Mouse (Mus musculus) heart, embryonic 12.5 days (tissue): ENCODE results near the gene Zfp827. TPM values are rescaled to one million over a fixed set of nuclear protein-coding genes. Genes with fewer than 3 reads are reported as not detected.
A peak's percentile ranks its signal among the peaks of the same experiment; 100 is the strongest.

Experiments
- ATAC-seq: fragments of 200-750 bp; cut with Nextera tagmentation; 2 replicates; pipeline ENCODE4 v1.8.0; 2017; ENCODE audit warnings: moderate TSS enrichment, moderate library complexity; ENCODE audit not compliant: insufficient number of reproducible peaks, low FRiP score
- H3K27ac ChIP-seq: fragments of 300-500 bp; sonication (generic); 2 replicates; pipeline ENCODE4 v1.5.1; 2016; ENCODE audit warnings: mild to moderate bottlenecking, moderate library complexity; ENCODE audit not compliant: poor library complexity, severe bottlenecking
- H3K27me3 ChIP-seq: fragments of 300-500 bp; sonication (generic); replicated peaks from 2 replicates; pipeline ENCODE4 v1.6.1; 2016; ENCODE audit warnings: mild to moderate bottlenecking, moderate library complexity
- H3K36me3 ChIP-seq: fragments of 300-500 bp; sonication (generic); 2 replicates; pipeline ENCODE4 v1.6.1; 2016; ENCODE audit warnings: mild to moderate bottlenecking, moderate library complexity
- H3K4me1 ChIP-seq: fragments of 300-500 bp; sonication (generic); replicated peaks from 2 replicates; pipeline ENCODE4 v1.6.1; 2016; ENCODE audit warnings: mild to moderate bottlenecking
- H3K4me2 ChIP-seq: fragments of 300-500 bp; sonication (generic); 2 replicates; pipeline ENCODE4 v1.6.1; 2016; ENCODE audit warnings: mild to moderate bottlenecking, moderate library complexity
- H3K4me3 ChIP-seq: fragments of 300-500 bp; sonication (generic); 2 replicates; pipeline ENCODE4 v1.5.1; 2016; ENCODE audit warnings: mild to moderate bottlenecking
- H3K9ac ChIP-seq: fragments of 300-500 bp; sonication (generic); 2 replicates; pipeline ENCODE4 v1.6.1; 2016; ENCODE audit warnings: mild to moderate bottlenecking, moderate library complexity
- H3K9me3 ChIP-seq: fragments of 300-500 bp; sonication (generic); replicated peaks from 2 replicates; pipeline ENCODE4 v1.6.1; 2016; ENCODE audit warnings: mild to moderate bottlenecking, moderate library complexity
- WGBS: fragments of 180-500 bp; shearing (Covaris S2); methylation state at CpG from one replicate; pipeline ENCODE4 v1.1.7; 2016; 5-methylcytosine and 5-hydroxymethylcytosine counted together
- polyA plus RNA-seq: library from polyadenylated mRNA; unstranded; fragments of >200 nt; fragmentation: Nextera tagmentation; extraction: Ambion mirVana; gene quantifications from 2 replicates; pipeline ENCODE4 v1.2.1, GENCODE M21; 2016

Zfp827 gene
- polyA plus RNA-seq, 1 experiment from 2014 or later: 10.5 TPM

GRCm38 (mm10) chr8:79185488-79185887 lies 157.3 kb downstream of the Zfp827 start:
- Histone ChIP-seq H3K36me3 (peaks cover 91% of the 10 kb centered on the region), H3K27me3 (no peaks in the 10 kb centered on the region), H3K4me1 (peaks cover 6% of the 10 kb centered on the region), H3K4me2 (no peak overlapping the region), H3K9me3 (no peaks in the 10 kb centered on the region), H3K27ac (no peak overlapping the region), H3K4me3 (no peak overlapping the region), H3K9ac (no peak overlapping the region)
- WGBS: 75% methylated on average over 7 of the region's 7 CpGs
- ATAC-seq: no peak

DNA sequence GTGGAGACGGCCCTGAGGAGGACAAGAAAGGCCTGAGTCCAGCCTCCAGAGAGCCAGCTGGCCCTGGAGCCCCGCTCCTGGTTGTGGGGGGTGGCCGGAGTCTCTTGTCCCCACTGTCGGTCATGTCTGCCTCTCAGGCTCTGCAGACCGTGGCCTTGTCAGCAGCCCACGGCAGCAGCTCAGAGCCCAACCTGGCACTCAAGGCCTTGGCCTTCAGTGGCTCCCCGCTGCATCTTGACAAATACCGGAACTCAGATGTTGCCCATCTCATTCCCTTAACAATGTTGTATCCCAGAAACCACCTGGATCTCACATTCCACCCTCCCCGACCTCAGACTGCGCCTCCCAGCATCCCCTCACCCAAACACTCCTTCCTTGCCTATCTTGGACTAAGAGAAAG lies 161.8 kb downstream of the Zfp827 start:
- Histone ChIP-seq H3K4me2 (no peak overlapping the region), H3K4me3 (no peak overlapping the region), H3K9me3 (no peaks in the 10 kb centered on the region), H3K27ac (no peak overlapping the region), H3K36me3 (peaks cover 73% of the 10 kb centered on the region), H3K9ac (no peak overlapping the region), H3K4me1 (peaks cover 6% of the 10 kb centered on the region), H3K27me3 (no peaks in the 10 kb centered on the region)
- WGBS: 93% methylated on average over 10 of the region's 10 CpGs
- ATAC-seq: no peak

DNA sequence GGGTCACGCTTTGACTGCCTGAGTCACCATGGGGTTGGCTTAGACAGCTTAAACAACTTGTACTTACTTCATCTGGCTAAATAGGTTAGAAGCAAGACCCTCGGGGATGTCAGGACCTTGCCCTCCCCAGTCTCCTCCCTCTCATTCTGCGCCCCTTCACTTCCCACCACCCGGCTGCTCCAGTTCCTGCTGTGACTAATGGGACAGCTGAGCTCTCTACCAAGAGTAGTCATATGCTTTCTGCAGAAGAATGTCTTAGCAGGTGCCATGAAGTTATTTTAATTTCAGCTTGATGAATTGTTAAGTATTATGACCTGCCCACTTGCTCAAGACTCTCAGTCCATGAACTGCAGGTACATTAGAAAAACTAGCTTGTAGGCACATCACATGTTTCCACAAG lies 168.2 kb downstream of the Zfp827 start:
- Histone ChIP-seq H3K27me3 (no peaks in the 10 kb centered on the region), H3K36me3 (peaks cover 17% of the 10 kb centered on the region), H3K9ac (no peak overlapping the region), H3K9me3 (no peaks in the 10 kb centered on the region), H3K4me2 (no peak overlapping the region), H3K4me3 (no peak overlapping the region), H3K4me1 (no peaks in the 10 kb centered on the region; the same call in 1 of the 2 replicates), H3K27ac (no peak overlapping the region)
- WGBS: 73% methylated on average over 4 of the region's 4 CpGs
- no peak for ATAC-seq

DNA sequence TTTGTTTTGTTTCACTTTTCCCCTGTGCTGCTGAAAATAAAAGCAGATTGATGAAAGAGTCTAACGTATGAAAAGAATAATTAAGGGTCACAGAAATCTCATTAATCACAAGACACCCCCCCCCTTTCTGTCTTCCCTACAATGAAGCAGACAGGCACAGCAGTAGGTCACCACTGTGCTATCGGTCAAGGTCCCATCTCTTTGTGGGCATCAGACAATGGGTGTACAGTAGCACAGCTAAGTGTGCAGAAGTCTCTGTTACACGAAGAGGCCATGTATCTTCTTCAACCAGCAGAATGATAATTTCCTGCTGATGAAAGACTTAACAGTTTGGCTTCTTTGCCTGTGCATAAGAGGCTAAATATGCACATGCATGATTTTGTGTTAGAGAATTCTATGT lies 170.4 kb downstream of the Zfp827 start:
- Histone ChIP-seq H3K27me3 (no peaks in the 10 kb centered on the region), H3K36me3 (peaks cover 7% of the 10 kb centered on the region), H3K27ac (no peak overlapping the region), H3K9ac (no peak overlapping the region), H3K4me2 (no peak overlapping the region), H3K9me3 (no peaks in the 10 kb centered on the region), H3K4me3 (no peak overlapping the region), H3K4me1 (no peaks in the 10 kb centered on the region; the same call in 1 of the 2 replicates)
- WGBS: 76% methylated on average over 3 of the region's 3 CpGs
- ATAC-seq: no peak

DNA sequence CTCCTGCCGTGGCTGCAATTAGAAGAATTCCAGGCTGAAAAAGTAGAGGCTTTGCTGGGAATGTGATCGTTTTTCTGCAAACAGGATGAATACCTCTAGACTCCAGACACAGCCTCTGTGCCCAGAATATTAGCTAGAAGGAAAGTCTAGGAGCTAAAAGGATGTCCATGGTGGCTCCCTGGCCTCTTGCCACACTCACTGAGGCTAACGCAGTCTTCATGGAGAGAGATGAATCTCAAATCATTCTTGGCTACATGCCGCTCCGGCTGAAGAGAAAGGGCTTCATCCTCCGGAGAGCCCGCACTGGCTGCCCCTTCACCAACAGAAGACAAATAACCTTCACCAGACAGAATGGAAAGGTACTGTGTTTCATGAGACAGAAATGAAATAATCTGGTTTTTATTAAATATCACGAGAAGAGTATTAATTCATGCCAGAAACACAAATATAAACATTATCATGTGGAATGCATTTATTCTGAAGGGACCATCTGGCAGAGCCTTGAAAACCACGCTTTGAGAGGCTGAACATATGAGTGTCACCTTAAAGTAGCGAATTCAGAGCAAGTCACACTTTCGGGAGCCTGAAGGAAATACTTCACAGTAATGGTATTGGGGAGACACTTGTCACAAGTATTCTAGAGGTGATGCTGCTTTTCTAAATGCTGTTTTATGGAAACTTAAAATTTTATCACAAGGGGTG lies 173.4 kb downstream of the Zfp827 start:
- H3K9ac ChIP-seq: no peak overlapping the region
- no peak overlapping the region for H3K27ac ChIP-seq
- WGBS: 74% methylated on average over 11 of the region's 11 CpGs
- H3K27me3 ChIP-seq: no peaks in the 10 kb centered on the region
- H3K9me3 ChIP-seq: no peaks in the 10 kb centered on the region
- no peak overlapping the region for H3K4me2 ChIP-seq
- no peak for ATAC-seq
- H3K36me3 ChIP-seq: no peaks in the 10 kb centered on the region
- no peak overlapping the region for H3K4me3 ChIP-seq
- 0 out of 2 replicates have a peak, but pooled peaks cover under 1% of the 10 kb centered on the region for H3K4me1 ChIP-seq

GRCm38 (mm10) chr8:79206895-79207294 lies 178.7 kb downstream of the Zfp827 start:
- H3K4me1 ChIP-seq: peaks cover 40% of the 10 kb centered on the region
- WGBS: 62% methylated on average over 4 of the region's 4 CpGs
- no peak for ATAC-seq

GRCm38 (mm10) chr8:79208181-79208580 lies 179.9 kb downstream of the Zfp827 start:
- Histone ChIP-seq H3K4me2 (peak overlapping the region; percentile 72; the same call in 1 of the 2 replicates), H3K9ac (no peak overlapping the region), H3K4me1 (peaks cover 40% of the 10 kb centered on the region), H3K4me3 (no peak overlapping the region), H3K9me3 (no peaks in the 10 kb centered on the region), H3K27me3 (no peaks in the 10 kb centered on the region), H3K27ac (peak overlapping the region; percentile 90), H3K36me3 (no peaks in the 10 kb centered on the region)
- ATAC-seq: no peak
- 58% methylated on average over 3 of the region's 3 CpGs for whole genome bisulfite sequencing

More at GRCm38 (mm10) chr8:79206895-79207294, 178.7 kb downstream of the Zfp827 start:
- H3K4me3 ChIP-seq: no peak overlapping the region
- H3K4me2 ChIP-seq: no peak overlapping the region
- H3K27ac ChIP-seq: peak overlapping the region; percentile 21; the same call in 1 of the 2 replicates
- H3K27me3 ChIP-seq: no peaks in the 10 kb centered on the region
- H3K36me3 ChIP-seq: no peaks in the 10 kb centered on the region
- no peak overlapping the region for H3K9ac ChIP-seq
- no peaks in the 10 kb centered on the region for H3K9me3 ChIP-seq

DNA sequence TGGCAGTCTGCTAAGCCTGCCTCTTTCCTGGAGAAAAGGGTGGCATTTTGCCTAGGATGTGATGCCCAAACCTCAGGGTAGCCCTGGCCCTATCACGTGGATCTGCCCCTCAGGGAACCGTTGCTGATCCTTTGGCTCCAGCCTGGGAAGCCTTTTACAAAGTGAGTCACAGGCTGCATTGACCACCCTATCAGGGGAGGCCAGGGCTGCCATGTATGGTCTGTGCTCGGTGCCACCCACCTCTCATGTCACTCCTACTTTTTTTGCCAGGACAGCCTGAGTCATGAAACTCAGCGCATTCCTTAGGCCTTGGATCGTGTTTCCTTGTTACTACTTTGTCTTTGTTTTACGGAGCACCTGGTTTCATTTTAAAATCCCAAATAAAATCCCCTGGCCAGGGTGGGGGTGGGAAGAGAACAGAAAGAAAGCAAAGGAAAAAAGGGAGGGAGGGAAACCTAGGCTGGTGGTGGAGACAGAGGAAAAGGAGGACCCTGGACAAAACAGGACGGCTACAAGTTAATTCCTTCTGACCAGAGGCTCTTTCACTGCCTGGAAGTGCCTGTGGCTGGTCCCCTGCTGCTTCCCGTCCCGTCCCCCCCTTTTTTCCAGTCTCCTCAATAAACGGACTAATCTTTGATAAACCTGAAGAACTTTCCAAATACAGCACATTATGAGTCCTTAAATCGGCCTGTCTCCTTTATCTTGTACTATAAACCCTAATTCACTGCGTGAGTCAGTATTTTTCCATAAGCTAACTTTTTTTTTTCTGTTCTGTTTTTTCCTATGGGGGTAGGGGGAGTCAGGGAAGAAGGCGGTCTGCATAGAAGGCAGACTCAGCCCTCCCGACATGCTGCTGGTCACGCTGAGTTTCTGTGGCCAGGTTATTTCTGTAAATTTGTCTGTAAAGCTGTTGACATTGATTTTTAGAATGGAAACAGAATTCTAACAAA lies 180.7 kb downstream of the Zfp827 start:
- H3K9me3 ChIP-seq: no peaks in the 10 kb centered on the region
- peak; percentile 72 for ATAC-seq
- peak overlapping the region; percentile 72 for H3K4me2 ChIP-seq
- H3K36me3 ChIP-seq: no peaks in the 10 kb centered on the region
- WGBS: 11% methylated on average over 15 of the region's 15 CpGs
- peak overlapping the region; percentile 37; the same call in 1 of the 2 replicates for H3K4me3 ChIP-seq
- H3K27ac ChIP-seq: peak overlapping the region; percentile 90
- H3K27me3 ChIP-seq: no peaks in the 10 kb centered on the region
- H3K9ac ChIP-seq: peak overlapping the region; percentile 75
- peaks cover 40% of the 10 kb centered on the region for H3K4me1 ChIP-seq

DNA sequence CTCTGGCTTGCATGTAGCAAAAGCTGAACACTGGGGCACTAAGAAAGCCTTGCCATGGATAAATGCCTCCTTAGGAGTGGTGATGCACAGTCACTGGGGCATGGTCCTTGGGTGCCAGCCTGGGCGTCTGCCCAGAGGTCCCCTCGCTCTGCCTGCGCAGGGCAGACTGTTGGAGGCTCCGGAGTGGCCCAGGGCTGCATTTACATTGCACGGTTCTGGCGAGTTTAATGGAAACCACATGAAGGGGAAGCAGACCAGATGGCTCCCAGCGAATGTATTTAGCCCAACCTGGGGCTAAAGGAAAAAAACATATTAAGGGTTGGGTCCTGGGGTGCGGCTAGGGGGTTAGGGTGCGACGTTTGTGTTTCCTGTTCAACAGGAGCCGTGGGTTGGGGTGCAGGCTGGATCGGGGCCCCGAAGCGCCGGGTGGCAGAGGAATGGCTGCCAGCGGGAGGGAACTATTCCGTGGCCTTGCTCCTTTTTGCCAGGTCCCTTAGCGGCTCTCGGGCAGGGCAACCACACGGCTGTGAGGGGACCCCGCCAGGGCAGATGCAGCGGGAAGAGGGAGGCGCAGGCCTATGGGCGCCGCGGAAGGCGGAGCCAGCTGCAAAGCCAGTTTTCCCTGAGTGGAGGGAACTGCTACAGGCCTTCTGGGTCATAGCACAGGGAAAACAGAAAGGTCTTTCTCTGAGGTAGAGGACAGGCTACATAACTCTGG lies 181.6 kb downstream of the Zfp827 start:
- Histone ChIP-seq H3K4me1 (peaks cover 40% of the 10 kb centered on the region), H3K4me3 (peak overlapping the region; percentile 37), H3K9ac (peak overlapping the region; percentile 75), H3K27me3 (no peaks in the 10 kb centered on the region), H3K36me3 (no peaks in the 10 kb centered on the region), H3K4me2 (peak overlapping the region; percentile 72), H3K27ac (peak overlapping the region; percentile 90), H3K9me3 (peaks cover 6% of the 10 kb centered on the region; the same call in 1 of the 2 replicates)
- peak; percentile 71 for ATAC-seq
- WGBS: 6% methylated on average over 27 of the region's 27 CpGs

GRCm38 (mm10) chr8:79211630-79212029 lies 183.4 kb downstream of the Zfp827 start:
- Histone ChIP-seq H3K4me1 (peaks cover 39% of the 10 kb centered on the region), H3K9ac (no peak overlapping the region)
- WGBS: 69% methylated on average over 9 of the region's 9 CpGs

More at GRCm38 (mm10) chr8:79211630-79212029, 183.4 kb downstream of the Zfp827 start:
- H3K27ac ChIP-seq: no peak overlapping the region
- H3K9me3 ChIP-seq: peaks cover 6% of the 10 kb centered on the region; the same call in 1 of the 2 replicates
- ATAC-seq: no peak
- H3K27me3 ChIP-seq: no peaks in the 10 kb centered on the region
- no peak overlapping the region for H3K4me3 ChIP-seq
- no peak overlapping the region for H3K4me2 ChIP-seq
- no peaks in the 10 kb centered on the region for H3K36me3 ChIP-seq
